Mouse (Mus musculus) layer of hippocampus, postnatal 14 days (tissue): ENCODE results near the gene Fkbp9. TPM values are rescaled to one million over a fixed set of nuclear protein-coding genes. Genes with fewer than 3 reads are reported as not detected.

Experiments used
- total RNA-seq, 2 experiments: library from RNA; stranded (reverse); gene quantifications; 2 replicates each; pipeline ENCODE4 v1.2.3; 2021

The Fkbp9 gene
- total RNA-seq, 2 experiments from 2014 or later = 34.7 to 38.7 TPM

Other genes starting within 250 kb of the Fkbp9 start
- gene Lsm5, start 127.3 kb upstream of the Fkbp9 start, total RNA-seq = 10 to 100 TPM; 22.3 to 22.8 TPM
- gene Avl9, start 117.2 kb upstream of the Fkbp9 start, total RNA-seq = 10 to 100 TPM; 32.9 to 34.3 TPM
- 10 to 100 TPM; 44.4 TPM for gene Kbtbd2, start 34.2 kb upstream of the Fkbp9 start, total RNA-seq
- 10 to 100 TPM; 43.0 to 43.5 TPM for gene Nt5c3, start 91.9 kb downstream of the Fkbp9 start, total RNA-seq
- gene Vmn1r4, start 92.0 kb downstream of the Fkbp9 start, total RNA-seq = under 1 TPM; 0.21 to 0.31 TPM
- not detected for gene Vmn1r5, start 138.2 kb downstream of the Fkbp9 start, total RNA-seq
- gene Vmn1r6, start 165.2 kb downstream of the Fkbp9 start, total RNA-seq = not detected
- not detected for gene Vmn1r7, start 193.3 kb downstream of the Fkbp9 start, total RNA-seq
- gene Vmn1r8, start 200.2 kb downstream of the Fkbp9 start, total RNA-seq = not detected
- not detected for gene Vmn1r9, start 234.7 kb downstream of the Fkbp9 start, total RNA-seq